Mouse (Mus musculus) brain, embryonic 14.5 days (tissue): ENCODE results near the gene Gnai3. TPM values are rescaled to one million over a fixed set of nuclear protein-coding genes. Genes with fewer than 3 reads are reported as not detected.

Experiments
- DNase-seq: peaks from one replicate; pipeline ENCODE4 v3.0.0-alpha.2; 2011; ENCODE audit warnings: low read depth
- CTCF ChIP-seq: fragments of 200-500 bp; IDR thresholded peaks from 2 replicates; pipeline ENCODE4 v1.5.1; 2012; ENCODE audit warnings: inconsistent platforms, mild to moderate bottlenecking, moderate library complexity, borderline replicate concordance; ENCODE audit not compliant: insufficient read depth, insufficient read length; ENCODE audit errors: extremely low read depth
- POLR2A ChIP-seq: fragments of 200-500 bp; IDR thresholded peaks from 2 replicates; pipeline ENCODE4 v1.6.1; 2012; ENCODE audit warnings: mild to moderate bottlenecking, inconsistent platforms, borderline replicate concordance; ENCODE audit not compliant: poor library complexity, insufficient read depth, insufficient read length, severe bottlenecking; ENCODE audit errors: extremely low read depth
- polyA plus RNA-seq: library from polyadenylated mRNA; depleted of rRNA; stranded (reverse); fragments of >200 nt; gene quantifications from 2 replicates; pipeline ENCODE4 v1.2.3, GENCODE M21; 2012

Gnai3 gene
- polyA plus RNA-seq, 1 experiment, result 86.6 TPM

GRCm38 (mm10) chr3:108180514-108180913 lies 34.6 kb upstream of the Gnai3 start:
- no peak for TF ChIP-seq CTCF
- no peak for TF ChIP-seq POLR2A

DNA sequence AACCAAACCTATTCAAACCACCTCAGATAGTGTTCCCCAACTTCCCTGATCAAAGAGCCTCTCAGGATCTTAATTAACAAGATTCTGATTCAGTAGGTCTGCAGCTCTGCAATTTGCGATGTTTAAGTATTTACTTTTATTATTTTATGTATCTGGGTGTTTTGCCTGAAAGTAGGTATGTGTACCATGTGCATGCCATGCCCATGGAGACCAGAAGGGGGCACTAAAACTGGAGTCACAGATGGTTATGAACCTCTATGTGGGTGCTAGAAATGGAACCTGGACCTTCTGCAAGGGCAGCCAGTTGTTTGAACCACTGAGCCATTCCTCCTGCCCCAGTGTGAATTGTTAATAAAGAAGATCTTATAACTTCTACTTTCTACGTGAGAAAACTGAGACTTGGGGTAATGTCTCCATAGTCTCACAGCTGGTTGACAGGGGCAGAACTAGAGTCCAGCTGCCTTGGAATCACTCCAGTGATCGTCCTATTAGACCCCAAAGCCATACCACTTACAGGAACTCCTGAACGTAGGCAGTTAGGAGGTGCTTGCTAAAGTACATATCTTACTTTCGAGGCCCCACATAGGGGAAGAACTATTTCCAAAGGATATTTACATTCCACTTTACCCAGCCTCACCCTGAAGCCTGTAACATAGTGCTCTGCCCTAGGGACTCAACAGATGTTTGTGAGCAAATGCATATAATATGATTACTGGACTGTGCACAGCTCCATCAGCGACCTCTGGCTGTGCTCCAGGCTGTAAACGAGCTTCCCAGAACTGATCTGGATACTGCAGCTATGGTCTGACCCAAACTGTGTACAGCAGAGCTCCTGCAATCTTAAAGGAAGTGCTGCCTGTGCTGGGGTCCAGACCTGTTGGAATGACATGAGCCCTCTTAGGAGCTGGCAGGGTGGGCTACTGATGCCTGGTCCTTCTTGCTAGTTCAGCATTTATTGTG lies 33.1 kb upstream of the Gnai3 start:
- DNase-seq, result no peak
- TF ChIP-seq POLR2A, result no peak
- TF ChIP-seq CTCF, result peak; percentile 13; the same call in 1 of the 2 replicates

More at GRCm38 (mm10) chr3:108180514-108180913, 34.6 kb upstream of the Gnai3 start:
- DNase-seq, result no peak

DNA sequence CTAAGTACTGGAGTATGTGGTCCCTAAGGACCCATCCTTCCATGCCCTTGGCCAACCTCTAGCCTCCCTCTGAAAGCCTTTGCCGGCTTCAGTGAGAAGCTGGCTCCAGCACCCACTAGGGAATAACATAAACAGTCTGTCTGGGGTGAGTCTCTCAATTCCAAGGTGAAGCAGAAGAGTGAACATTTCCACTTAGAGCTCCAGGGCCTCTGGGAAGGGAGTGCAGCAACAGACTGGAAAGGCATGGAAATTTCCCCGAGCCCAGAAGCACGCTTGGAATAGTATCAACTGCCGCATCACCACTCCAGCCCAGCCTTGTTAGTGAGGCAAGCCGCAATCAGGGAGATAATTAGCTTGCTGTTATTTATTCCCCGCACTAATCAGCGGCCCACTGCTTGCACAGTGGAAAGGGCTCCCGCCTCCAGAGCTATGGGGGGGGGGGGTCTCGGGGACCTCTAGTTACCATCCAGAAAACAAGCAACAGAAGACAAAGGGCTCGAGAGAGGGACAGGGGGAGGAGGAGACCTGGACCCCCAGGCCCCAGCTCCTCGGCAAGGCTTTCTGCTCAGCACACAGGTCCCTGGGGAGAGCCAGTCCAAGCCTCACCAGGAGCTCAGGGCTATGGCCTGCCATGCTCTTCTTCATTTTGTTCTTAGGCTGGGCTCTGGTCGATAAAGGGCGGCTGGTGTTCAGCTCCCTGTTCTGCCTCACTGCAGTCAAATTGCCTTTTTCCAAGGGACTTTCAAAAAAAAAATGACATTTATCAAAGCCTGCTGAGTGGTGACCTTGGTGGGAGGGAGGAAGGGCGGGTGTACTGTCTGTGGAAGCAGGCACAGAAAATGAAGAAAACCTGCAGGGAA lies 29.0 kb upstream of the Gnai3 start:
- TF ChIP-seq CTCF, result no peak
- TF ChIP-seq POLR2A, result no peak
- DNase-seq, result peak; percentile 96

DNA sequence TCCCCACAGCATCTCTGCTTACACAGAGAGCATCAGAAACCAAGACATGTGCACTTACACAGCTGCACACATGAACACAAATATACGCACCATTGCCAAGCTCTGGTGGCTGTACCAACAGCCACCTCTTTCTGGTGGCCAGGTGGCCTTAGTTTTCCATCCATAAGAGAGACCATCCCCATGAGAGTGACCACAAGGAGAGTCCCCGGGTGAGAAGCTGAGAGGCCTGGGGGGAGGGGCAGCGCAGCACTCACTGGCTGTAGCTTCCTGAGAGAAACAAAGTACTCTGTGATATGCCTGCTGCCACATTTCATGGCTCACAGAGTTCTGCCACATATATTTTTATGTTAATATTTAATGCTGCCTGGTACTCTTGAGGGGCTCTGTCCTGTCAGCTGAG lies 23.3 kb upstream of the Gnai3 start:
- DNase-seq, result no peak
- TF ChIP-seq POLR2A (no peak), CTCF (no peak)

GRCm38 (mm10) chr3:108167499-108167898 lies 21.6 kb upstream of the Gnai3 start:
- TF ChIP-seq POLR2A (no peak), CTCF (no peak)
- DNase-seq, result peak; percentile 21

- peak; percentile 88 for DNase-seq
These were observed 20.7 kb upstream of the Gnai3 start for GRCm38 (mm10) chr3:108166486-108167211.

GRCm38 (mm10) chr3:108165532-108166315 lies 19.8 kb upstream of the Gnai3 start:
- DNase-seq, result peak; percentile 35
- TF ChIP-seq CTCF (no peak), POLR2A (no peak)

More at GRCm38 (mm10) chr3:108166486-108167211, 20.7 kb upstream of the Gnai3 start:
- TF ChIP-seq CTCF (peak; percentile 45; the same call in 1 of the 2 replicates), POLR2A (no peak)

DNA sequence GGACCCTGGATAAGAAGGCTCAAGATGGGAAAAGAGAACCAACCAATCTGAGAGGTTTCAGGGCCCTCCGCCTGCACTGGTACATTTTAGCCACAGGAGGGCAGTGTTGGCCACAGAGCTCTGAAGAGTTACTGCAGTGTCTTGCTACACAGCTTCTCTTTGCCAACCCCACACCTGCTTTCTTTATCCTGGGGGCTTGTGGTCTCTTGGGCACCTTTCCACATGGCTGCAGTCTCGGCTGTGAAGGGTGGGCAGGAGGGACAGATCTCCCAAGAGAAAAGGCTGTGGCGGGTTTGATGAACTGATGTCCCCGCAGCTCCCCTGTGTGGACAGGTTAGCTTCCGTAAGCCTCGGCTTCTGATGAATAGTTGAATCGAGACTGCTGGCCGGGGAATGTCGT lies 18.9 kb upstream of the Gnai3 start:
- DNase-seq, result peak; percentile 91
- TF ChIP-seq POLR2A (no peak), CTCF (peak; percentile 99)

- no peak for TF ChIP-seq CTCF
- no peak for TF ChIP-seq POLR2A
- DNase-seq, result no peak
These were observed 18.1 kb upstream of the Gnai3 start for GRCm38 (mm10) chr3:108164091-108164490.
